8 mouse cellular contexts compared by ENCODE assay signal in genomic region chr4:141962811-141963685, GRCm38 (mm10). TPM values are rescaled to one million over a fixed set of nuclear protein-coding genes. Genes with fewer than 3 reads are reported as not detected.
DNase-seq lines count a peak whose midpoint lies in the region; ATAC-seq lines count a peak whose summit lies in the region.

No protein-coding gene starts in this region.

- intact Hi-C loops in left cerebral cortex, postnatal 4 days (cut with DNase I): no loop called here

- peak overlapping the region; percentile 23; the same call in 1 of the 2 replicates for H3K4me3 ChIP-seq in hindbrain, embryonic 10.5 days
- H3K4me3 ChIP-seq in hindbrain, embryonic 13.5 days: no peak overlapping the region
- no peak overlapping the region for H3K4me3 ChIP-seq in heart, embryonic 15.5 days
- no peak overlapping the region for H3K4me3 ChIP-seq in midbrain, embryonic 14.5 days (replicated peaks; ENCODE audit: low read depth, low read length)

- no peaks in the 10 kb centered on the region; the same call in 1 of the 2 replicates for H3K27me3 ChIP-seq in hindbrain, embryonic 10.5 days (ENCODE audit: insufficient read depth, poor library complexity, severe bottlenecking)
- H3K27me3 ChIP-seq in hindbrain, embryonic 13.5 days: no peaks in the 10 kb centered on the region
- H3K27me3 ChIP-seq in heart, embryonic 15.5 days: no peaks in the 10 kb centered on the region
- H3K27me3 ChIP-seq in midbrain, embryonic 14.5 days (ENCODE audit: control insufficient read depth, insufficient read depth, low read length): no peaks in the 10 kb centered on the region

- ATAC-seq in hindbrain, embryonic 13.5 days (ENCODE audit: low FRiP score): no peak
- ATAC-seq in common myeloid progenitor, adult 5-6 weeks (replicated peaks; ENCODE audit: low read depth, poor library complexity, severe bottlenecking): peak; percentile 78
- ATAC-seq in heart, embryonic 15.5 days (replicated peaks; ENCODE audit: insufficient number of reproducible peaks, insufficient read depth, low FRiP score, low read depth): no peak
- ATAC-seq in midbrain, embryonic 14.5 days (ENCODE audit: low FRiP score, low TSS enrichment): no peak

- H3K9me3 ChIP-seq in hindbrain, embryonic 10.5 days: peaks cover 9% of the 10 kb centered on the region; the same call in 1 of the 2 replicates
- H3K9me3 ChIP-seq in hindbrain, embryonic 13.5 days: peaks cover 4% of the 10 kb centered on the region; the same call in 1 of the 2 replicates
- H3K9me3 ChIP-seq in heart, embryonic 15.5 days (replicated peaks): no peaks in the 10 kb centered on the region
- peaks cover 6% of the 10 kb centered on the region; the same call in 1 of the 2 replicates for H3K9me3 ChIP-seq in midbrain, embryonic 14.5 days (ENCODE audit: control insufficient read depth, low read length)

- no peak overlapping the region for H3K4me2 ChIP-seq in hindbrain, embryonic 13.5 days
- H3K4me2 ChIP-seq in heart, embryonic 15.5 days: peak overlapping the region; percentile 24
- no peak overlapping the region for H3K4me2 ChIP-seq in midbrain, embryonic 14.5 days (ENCODE audit: low read length)

- H3K4me1 ChIP-seq in hindbrain, embryonic 10.5 days (replicated peaks): peaks cover 22% of the 10 kb centered on the region
- H3K4me1 ChIP-seq in hindbrain, embryonic 13.5 days (replicated peaks): peaks cover 16% of the 10 kb centered on the region
- peaks cover 18% of the 10 kb centered on the region for H3K4me1 ChIP-seq in heart, embryonic 15.5 days (replicated peaks)
- no peaks in the 10 kb centered on the region for H3K4me1 ChIP-seq in midbrain, embryonic 14.5 days (ENCODE audit: control insufficient read depth, insufficient read depth, low read length)

- WGBS in hindbrain, embryonic 10.5 days: 12% methylated on average over 23 of the region's 23 CpGs
- WGBS in hindbrain, embryonic 13.5 days: 11% methylated on average over 23 of the region's 23 CpGs
- WGBS in heart, embryonic 15.5 days: 11% methylated on average over 23 of the region's 23 CpGs
- 11% methylated on average over 23 of the region's 23 CpGs for WGBS in midbrain, embryonic 14.5 days

- no peak overlapping the region for H3K9ac ChIP-seq in hindbrain, embryonic 13.5 days
- H3K9ac ChIP-seq in heart, embryonic 15.5 days: no peak overlapping the region
- no peak overlapping the region for H3K9ac ChIP-seq in midbrain, embryonic 14.5 days (replicated peaks; ENCODE audit: low read length)

- peak; percentile 76 for DNase-seq in hindbrain, embryonic 10.5 days (ENCODE audit: low spot score)
- DNase-seq in ES-CJ7 (ENCODE audit: low read depth, low spot score): peak; percentile 65
- DNase-seq in left cerebral cortex, postnatal 4 days: peak; percentile 73
- peak; percentile 62 for DNase-seq in midbrain, embryonic 14.5 days
- DNase-seq in thymus, postnatal 14 days: peak; percentile 81

- no peak overlapping the region for H3K27ac ChIP-seq in hindbrain, embryonic 10.5 days
- no peak overlapping the region for H3K27ac ChIP-seq in hindbrain, embryonic 13.5 days
- H3K27ac ChIP-seq in heart, embryonic 15.5 days: no peak overlapping the region
- no peak overlapping the region for H3K27ac ChIP-seq in midbrain, embryonic 14.5 days (replicated peaks; ENCODE audit: low read depth, low read length)

- no peaks in the 10 kb centered on the region for H3K36me3 ChIP-seq in hindbrain, embryonic 10.5 days
- no peaks in the 10 kb centered on the region for H3K36me3 ChIP-seq in hindbrain, embryonic 13.5 days
- H3K36me3 ChIP-seq in heart, embryonic 15.5 days: no peaks in the 10 kb centered on the region
- no peaks in the 10 kb centered on the region for H3K36me3 ChIP-seq in midbrain, embryonic 14.5 days (ENCODE audit: control insufficient read depth, insufficient read depth, low read length)

RNA-seq across cellular contexts. Expression of gene Fhad1, which starts 51.8 kb away (rescaled TPM):
- polyA plus RNA-seq in hindbrain, embryonic 10.5 days (2016; fragmentation: Nextera tagmentation; extraction: Ambion mirVana): 2.3 and 4.1 TPM in 2 replicates
- polyA plus RNA-seq in hindbrain, embryonic 13.5 days (2015; fragmentation: Nextera tagmentation; extraction: Ambion mirVana): 5.0 and 5.9 TPM in 2 replicates
- not detected in 2 replicates for total RNA-seq in common myeloid progenitor, adult 5-6 weeks (2017)
- polyA plus RNA-seq in heart, embryonic 15.5 days (2015; fragmentation: Nextera tagmentation; extraction: Ambion mirVana): 2.7 and 2.8 TPM in 2 replicates
- total RNA-seq in left cerebral cortex, postnatal 4 days (2021): 1 to 10 TPM in 1 of 2 experiments, under 1 TPM in 1; 0.90 to 1.1 TPM
- polyA plus RNA-seq in midbrain, embryonic 14.5 days (2014; fragmentation: Nextera tagmentation; extraction: Ambion mirVana): 2.4 and 3.6 TPM in 2 replicates
